Mouse (Mus musculus) retina, postnatal 1 day (tissue): ENCODE results near the gene Vps29.

ENCODE experiments used
- DNase-seq: peaks from one replicate; pipeline ENCODE4 v3.0.0-alpha.2; 2012

Vps29 gene

GRCm38 (mm10) chr5:122336554-122337294 lies 17.4 kb upstream of the Vps29 start:
- no peak for DNase-seq

GRCm38 (mm10) chr5:122342874-122343273 lies 11.3 kb upstream of the Vps29 start:
- DNase-seq, result no peak

- DNase-seq, result no peak
Observed at GRCm38 (mm10) chr5:122343768-122344167, 10.4 kb upstream of the Vps29 start.

- DNase-seq, result peak; percentile 82
Observed at GRCm38 (mm10) chr5:122344260-122344659, 9.9 kb upstream of the Vps29 start.

GRCm38 (mm10) chr5:122345777-122346176 lies 8.4 kb upstream of the Vps29 start:
- peak; percentile 20 for DNase-seq

- DNase-seq, result no peak
Observed at GRCm38 (mm10) chr5:122354492-122355067, 411 bp downstream of the Vps29 start.

- DNase-seq, result no peak
Observed at GRCm38 (mm10) chr5:122371591-122372191, 17.5 kb downstream of the Vps29 start, which contains the start of gene Gpn3. Gene Gpn3, plus strand, starts transcription at chr5:122371876.

GRCm38 (mm10) chr5:122372192-122372769 lies 18.1 kb downstream of the Vps29 start, which contains the start of gene Fam216a:
Gene Fam216a, minus strand, starts transcription at chr5:122372364.
- peak; percentile 100 for DNase-seq

GRCm38 (mm10) chr5:122372878-122373277 lies 18.7 kb downstream of the Vps29 start:
- no peak for DNase-seq

- DNase-seq, result no peak
Observed at GRCm38 (mm10) chr5:122377101-122377833, 23.1 kb downstream of the Vps29 start.

- no peak for DNase-seq
Observed at GRCm38 (mm10) chr5:122378171-122378570, 24.0 kb downstream of the Vps29 start.

GRCm38 (mm10) chr5:122379374-122380155 lies 25.4 kb downstream of the Vps29 start:
- peak; percentile 89 for DNase-seq

- no peak for DNase-seq
Observed at GRCm38 (mm10) chr5:122390006-122390405, 35.8 kb downstream of the Vps29 start.

- DNase-seq, result no peak
Observed at GRCm38 (mm10) chr5:122390671-122391070, 36.5 kb downstream of the Vps29 start.

GRCm38 (mm10) chr5:122391178-122391785 lies 37.1 kb downstream of the Vps29 start:
- no peak for DNase-seq

GRCm38 (mm10) chr5:122391786-122392180 lies 37.6 kb downstream of the Vps29 start, which contains the start of gene Arpc3:
Gene Arpc3, plus strand, starts transcription at chr5:122391878.
- DNase-seq, result peak; percentile 92

- peak; percentile 49 for DNase-seq
Observed at GRCm38 (mm10) chr5:122392227-122393004, 38.2 kb downstream of the Vps29 start.

GRCm38 (mm10) chr5:122393887-122394286 lies 39.7 kb downstream of the Vps29 start:
- DNase-seq, result peak; percentile 80

- DNase-seq, result no peak
Observed at GRCm38 (mm10) chr5:122396791-122397190, 42.6 kb downstream of the Vps29 start.

GRCm38 (mm10) chr5:122397495-122397894 lies 43.3 kb downstream of the Vps29 start:
- no peak for DNase-seq

- no peak for DNase-seq
Observed at GRCm38 (mm10) chr5:122399871-122400270, 45.7 kb downstream of the Vps29 start.
